Mouse (Mus musculus): ENCODE data around the gene Fam189b.

GRCm38 (mm10) chr3:89202253-89203141 is 19.6 kb downstream of the Fam189b start, which contains the start of gene Gba:
- no peak for TF ChIP-seq CTCF (IDR thresholded peaks at IDR 0.05; ENCODE audit: extremely low read depth, insufficient read length, insufficient replicate concordance, low read depth, low read length)
- TF ChIP-seq POLR2A (IDR thresholded peaks at IDR 0.05; ENCODE audit: low read depth, low read length) = no peak

Data from small intestine, adult 2 months (tissue).